Mouse (Mus musculus): ENCODE data around the gene Sobp. TPM values are rescaled to one million over a fixed set of nuclear protein-coding genes. Genes with fewer than 3 reads are reported as not detected.

Sobp gene
- polyA plus RNA-seq, 1 experiment from 2014 or later, result 4.5 TPM

DNA sequence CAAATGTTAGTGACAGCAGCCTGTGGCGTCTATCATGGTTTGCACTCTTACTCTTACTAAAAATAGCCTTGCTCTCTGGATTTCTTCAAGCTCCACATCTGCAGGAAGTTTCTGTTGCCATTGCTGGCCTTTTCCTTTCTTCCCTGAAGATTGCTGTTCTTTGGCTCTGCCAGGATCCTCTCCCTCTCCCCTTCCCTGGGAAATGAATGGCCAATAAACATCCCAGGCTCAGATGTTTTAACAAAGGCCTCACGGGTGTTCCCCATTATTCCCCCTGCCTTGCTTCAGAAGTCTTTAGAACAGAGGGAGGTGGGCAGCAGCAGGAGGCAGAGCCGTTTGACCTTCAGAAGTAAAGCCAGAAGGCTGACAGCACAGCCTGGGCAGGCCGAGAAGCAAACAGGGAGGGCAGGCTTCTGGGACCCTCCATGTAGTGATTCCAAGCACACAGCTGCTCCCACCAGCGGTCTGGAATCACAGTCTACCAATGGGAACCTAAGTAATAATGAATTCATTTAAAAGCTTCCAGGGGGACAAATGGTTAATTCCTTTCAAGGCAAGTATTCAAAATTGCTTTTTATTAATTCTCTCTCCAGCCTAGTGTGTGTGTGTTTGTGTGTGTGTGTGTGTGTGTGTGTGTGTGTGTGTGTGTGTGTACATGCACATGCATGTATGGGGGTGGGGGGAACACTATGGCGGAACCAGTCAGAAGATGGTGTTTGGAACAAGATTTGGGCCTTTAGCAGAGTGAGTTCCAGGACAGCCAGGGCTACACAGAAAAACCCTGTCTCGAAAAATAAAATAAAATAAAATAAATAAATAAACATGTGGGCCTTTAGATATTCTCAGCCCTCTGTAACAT lies 130.8 kb downstream of the Sobp start:
- peak overlapping the region; percentile 75 for H3K27ac ChIP-seq (ENCODE audit: low read depth, low read length)
- H3K36me3 ChIP-seq (ENCODE audit: control insufficient read depth, insufficient read depth, low read length), result no peaks in the 10 kb centered on the region
- H3K4me2 ChIP-seq (ENCODE audit: low read depth), result no peak overlapping the region
- H3K4me1 ChIP-seq (ENCODE audit: control insufficient read depth, insufficient read depth, low read length), result peaks cover 19% of the 10 kb centered on the region
- H3K9ac ChIP-seq (ENCODE audit: low read length), result no peak overlapping the region; the same call in 1 of the 2 replicates
- H3K4me3 ChIP-seq (ENCODE audit: low read depth, low read length), result no peak overlapping the region
- no peaks in the 10 kb centered on the region for H3K27me3 ChIP-seq (ENCODE audit: control insufficient read depth, insufficient read depth, low read length)
- ATAC-seq (ENCODE audit: insufficient read depth, low FRiP score, low TSS enrichment), result peak; percentile 85
- 16% methylated on average over 7 of the region's 7 CpGs for WGBS
- peak; percentile 81 for DNase-seq (ENCODE audit: low spot score)
- H3K9me3 ChIP-seq (ENCODE audit: control insufficient read depth, low read length), result no peaks in the 10 kb centered on the region

GRCm38 (mm10) chr10:43042591-43043327 lies 131.6 kb downstream of the Sobp start:
- H3K36me3 ChIP-seq (ENCODE audit: control insufficient read depth, insufficient read depth, low read length), result no peaks in the 10 kb centered on the region
- no peak overlapping the region for H3K4me3 ChIP-seq (ENCODE audit: low read depth, low read length)
- no peak overlapping the region for H3K9ac ChIP-seq (ENCODE audit: low read length)
- H3K27ac ChIP-seq (ENCODE audit: low read depth, low read length), result peak overlapping the region; percentile 75; the same call in 1 of the 2 replicates
- ATAC-seq (ENCODE audit: insufficient read depth, low FRiP score, low TSS enrichment) (no peak), DNase-seq (ENCODE audit: low spot score) (no peak)
- no peaks in the 10 kb centered on the region for H3K27me3 ChIP-seq (ENCODE audit: control insufficient read depth, insufficient read depth, low read length)
- H3K9me3 ChIP-seq (ENCODE audit: control insufficient read depth, low read length), result no peaks in the 10 kb centered on the region
- WGBS, result 29% methylated on average over 10 of the region's 10 CpGs
- H3K4me2 ChIP-seq (ENCODE audit: low read depth), result no peak overlapping the region
- peaks cover 21% of the 10 kb centered on the region for H3K4me1 ChIP-seq (ENCODE audit: control insufficient read depth, insufficient read depth, low read length)

DNA sequence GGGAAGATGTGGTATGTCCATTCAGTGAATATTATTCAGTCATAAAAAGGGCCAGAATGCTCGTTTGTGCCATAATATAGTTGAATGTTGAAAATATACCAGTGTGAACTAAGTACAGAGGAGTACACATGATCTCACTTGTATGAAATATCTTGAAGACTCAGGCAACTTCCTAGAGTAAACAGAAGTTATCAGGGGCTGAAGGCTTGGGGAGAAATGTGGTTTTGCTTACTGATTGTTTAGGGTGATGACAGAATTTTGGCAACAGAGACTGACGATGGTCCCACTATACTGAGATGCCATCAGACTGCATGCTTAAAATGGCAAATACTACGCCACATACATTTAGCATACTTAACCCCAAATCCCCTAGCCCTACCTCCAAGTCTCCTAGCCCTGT lies 132.5 kb downstream of the Sobp start:
- Histone ChIP-seq H3K9me3 (ENCODE audit: control insufficient read depth, low read length) (no peaks in the 10 kb centered on the region), H3K4me2 (ENCODE audit: low read depth) (no peak overlapping the region), H3K27ac (ENCODE audit: low read depth, low read length) (no peak overlapping the region), H3K27me3 (ENCODE audit: control insufficient read depth, insufficient read depth, low read length) (no peaks in the 10 kb centered on the region), H3K4me3 (ENCODE audit: low read depth, low read length) (no peak overlapping the region), H3K36me3 (ENCODE audit: control insufficient read depth, insufficient read depth, low read length) (no peaks in the 10 kb centered on the region), H3K9ac (ENCODE audit: low read length) (no peak overlapping the region), H3K4me1 (ENCODE audit: control insufficient read depth, insufficient read depth, low read length) (peaks cover 29% of the 10 kb centered on the region)
- DNase-seq (ENCODE audit: low spot score) (no peak), ATAC-seq (ENCODE audit: insufficient read depth, low FRiP score, low TSS enrichment) (no peak)
- WGBS, result 87% methylated on average over 3 of the region's 3 CpGs

GRCm38 (mm10) chr10:43037455-43037793 lies 136.9 kb downstream of the Sobp start:
- peaks cover 18% of the 10 kb centered on the region for H3K4me1 ChIP-seq (ENCODE audit: control insufficient read depth, insufficient read depth, low read length)
- ATAC-seq (ENCODE audit: insufficient read depth, low FRiP score, low TSS enrichment) (no peak), DNase-seq (ENCODE audit: low spot score) (no peak)
- 41% methylated on average over 7 of the region's 7 CpGs for WGBS
- no peaks in the 10 kb centered on the region for H3K27me3 ChIP-seq (ENCODE audit: control insufficient read depth, insufficient read depth, low read length)
- no peaks in the 10 kb centered on the region for H3K36me3 ChIP-seq (ENCODE audit: control insufficient read depth, insufficient read depth, low read length)
- no peak overlapping the region for H3K9ac ChIP-seq (ENCODE audit: low read length)
- H3K4me2 ChIP-seq (ENCODE audit: low read depth), result no peak overlapping the region
- no peaks in the 10 kb centered on the region for H3K9me3 ChIP-seq (ENCODE audit: control insufficient read depth, low read length)
- no peak overlapping the region for H3K27ac ChIP-seq (ENCODE audit: low read depth, low read length)
- H3K4me3 ChIP-seq (ENCODE audit: low read depth, low read length), result no peak overlapping the region

- ATAC-seq (ENCODE audit: insufficient read depth, low FRiP score, low TSS enrichment), result no peak
- H3K27ac ChIP-seq (ENCODE audit: low read depth, low read length), result no peak overlapping the region
- DNase-seq (ENCODE audit: low spot score), result no peak
- WGBS, result 56% methylated on average over 21 of the region's 21 CpGs
- no peak overlapping the region for H3K4me2 ChIP-seq (ENCODE audit: low read depth)
- no peaks in the 10 kb centered on the region for H3K9me3 ChIP-seq (ENCODE audit: control insufficient read depth, low read length)
- no peaks in the 10 kb centered on the region for H3K36me3 ChIP-seq (ENCODE audit: control insufficient read depth, insufficient read depth, low read length)
- no peak overlapping the region for H3K4me3 ChIP-seq (ENCODE audit: low read depth, low read length)
- H3K27me3 ChIP-seq (ENCODE audit: control insufficient read depth, insufficient read depth, low read length), result no peaks in the 10 kb centered on the region
- H3K4me1 ChIP-seq (ENCODE audit: control insufficient read depth, insufficient read depth, low read length), result peaks cover 16% of the 10 kb centered on the region
- H3K9ac ChIP-seq (ENCODE audit: low read length), result no peak overlapping the region
Observed at GRCm38 (mm10) chr10:43036646-43037454, 137.5 kb downstream of the Sobp start.

DNA sequence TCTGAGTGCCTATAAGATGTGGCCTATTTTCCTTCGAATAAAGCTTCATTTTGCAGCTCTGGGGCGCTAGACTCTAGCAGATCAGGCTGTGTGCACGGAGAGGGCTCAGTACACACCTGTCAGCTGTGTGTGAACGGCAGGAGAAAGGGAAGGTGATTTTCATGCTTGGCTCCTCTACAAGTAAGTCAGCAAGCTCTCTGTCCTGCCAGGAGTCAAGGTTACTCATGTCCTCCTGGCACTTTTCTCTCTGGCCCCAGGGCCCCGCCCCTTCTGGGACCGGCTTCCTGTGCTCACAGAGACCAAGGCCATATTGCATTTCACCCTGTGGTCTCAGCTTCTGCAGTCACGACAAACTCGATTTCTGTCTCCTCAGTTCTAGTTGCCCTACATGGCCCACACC lies 138.8 kb downstream of the Sobp start:
- Histone ChIP-seq H3K4me3 (ENCODE audit: low read depth, low read length) (no peak overlapping the region), H3K9me3 (ENCODE audit: control insufficient read depth, low read length) (no peaks in the 10 kb centered on the region), H3K9ac (ENCODE audit: low read length) (no peak overlapping the region), H3K36me3 (ENCODE audit: control insufficient read depth, insufficient read depth, low read length) (no peaks in the 10 kb centered on the region), H3K4me2 (ENCODE audit: low read depth) (no peak overlapping the region), H3K27me3 (ENCODE audit: control insufficient read depth, insufficient read depth, low read length) (no peaks in the 10 kb centered on the region), H3K27ac (ENCODE audit: low read depth, low read length) (no peak overlapping the region), H3K4me1 (ENCODE audit: control insufficient read depth, insufficient read depth, low read length) (peaks cover 16% of the 10 kb centered on the region)
- no peak for DNase-seq (ENCODE audit: low spot score)
- ATAC-seq (ENCODE audit: insufficient read depth, low FRiP score, low TSS enrichment), result no peak
- 78% methylated on average over 8 of the region's 8 CpGs for WGBS

GRCm38 (mm10) chr10:43034811-43035210 lies 139.5 kb downstream of the Sobp start:
- no peak overlapping the region for H3K4me2 ChIP-seq (ENCODE audit: low read depth)
- DNase-seq (ENCODE audit: low spot score) (no peak), ATAC-seq (ENCODE audit: insufficient read depth, low FRiP score, low TSS enrichment) (no peak)
- WGBS, result 79% methylated on average over 4 of the region's 4 CpGs
- H3K4me1 ChIP-seq (ENCODE audit: control insufficient read depth, insufficient read depth, low read length), result peaks cover 21% of the 10 kb centered on the region
- no peak overlapping the region for H3K4me3 ChIP-seq (ENCODE audit: low read depth, low read length)
- no peak overlapping the region for H3K9ac ChIP-seq (ENCODE audit: low read length)
- no peaks in the 10 kb centered on the region for H3K27me3 ChIP-seq (ENCODE audit: control insufficient read depth, insufficient read depth, low read length)
- H3K36me3 ChIP-seq (ENCODE audit: control insufficient read depth, insufficient read depth, low read length), result no peaks in the 10 kb centered on the region
- H3K9me3 ChIP-seq (ENCODE audit: control insufficient read depth, low read length), result no peaks in the 10 kb centered on the region
- H3K27ac ChIP-seq (ENCODE audit: low read depth, low read length), result no peak overlapping the region

GRCm38 (mm10) chr10:43033481-43034248 lies 140.7 kb downstream of the Sobp start:
- H3K4me3 ChIP-seq (ENCODE audit: low read depth, low read length), result no peak overlapping the region
- no peaks in the 10 kb centered on the region for H3K9me3 ChIP-seq (ENCODE audit: control insufficient read depth, low read length)
- ATAC-seq (ENCODE audit: insufficient read depth, low FRiP score, low TSS enrichment) (no peak), DNase-seq (ENCODE audit: low spot score) (no peak)
- H3K27ac ChIP-seq (ENCODE audit: low read depth, low read length), result no peak overlapping the region
- H3K4me1 ChIP-seq (ENCODE audit: control insufficient read depth, insufficient read depth, low read length), result peaks cover 21% of the 10 kb centered on the region
- H3K9ac ChIP-seq (ENCODE audit: low read length), result no peak overlapping the region
- H3K4me2 ChIP-seq (ENCODE audit: low read depth), result no peak overlapping the region
- 84% methylated on average over 15 of the region's 15 CpGs for WGBS
- no peaks in the 10 kb centered on the region for H3K27me3 ChIP-seq (ENCODE audit: control insufficient read depth, insufficient read depth, low read length)
- H3K36me3 ChIP-seq (ENCODE audit: control insufficient read depth, insufficient read depth, low read length), result no peaks in the 10 kb centered on the region

All from neural tube, embryonic 11.5 days (tissue).